Mouse (Mus musculus): ENCODE data around the gene Atp5g3. TPM values are rescaled to one million over a fixed set of nuclear protein-coding genes. Genes with fewer than 3 reads are reported as not detected.

Atp5g3 gene
- polyA plus RNA-seq (2015; fragmentation: Nextera tagmentation; extraction: Ambion mirVana): 1,200 and 1,339 TPM in 2 replicates

GRCm38 (mm10) chr2:73911175-73911700, at the start of gene Atp5g3:
Atp5g3 (minus strand) TSS chr2:73911326.
- Histone ChIP-seq H3K9me3 (ENCODE audit: control insufficient read depth, low read length) (no peaks in the 10 kb centered on the region; the same call in 1 of the 2 replicates), H3K4me3 (ENCODE audit: low read length) (peak within 1 kb of the TSS; percentile 99), H3K9ac (ENCODE audit: low read depth, low read length) (peak within 1 kb of the TSS; percentile 100), H3K36me3 (ENCODE audit: control insufficient read depth, insufficient read depth, low read length) (peaks cover 27% of the 10 kb centered on the region), H3K27me3 (replicated peaks; ENCODE audit: control insufficient read depth, insufficient read depth, low read length) (no peaks in the 10 kb centered on the region), H3K27ac (ENCODE audit: low read depth, low read length) (peak within 1 kb of the TSS; percentile 93), H3K4me2 (ENCODE audit: low read length) (peak within 1 kb of the TSS; percentile 70), H3K4me1 (ENCODE audit: control insufficient read depth, insufficient read depth, low read depth, low read length) (peaks cover 11% of the 10 kb centered on the region)
- under 1% methylated on average over 36 of the region's 38 CpGs for WGBS
- ATAC-seq: peak; percentile 96

GRCm38 (mm10) chr2:73958342-73958741, 47.2 kb upstream of the Atp5g3 start:
- 63% methylated on average over 6 of the region's 6 CpGs for WGBS
- Histone ChIP-seq H3K9me3 (ENCODE audit: control insufficient read depth, low read length) (no peaks in the 10 kb centered on the region), H3K9ac (ENCODE audit: low read depth, low read length) (no peak overlapping the region), H3K4me1 (ENCODE audit: control insufficient read depth, insufficient read depth, low read depth, low read length) (no peaks in the 10 kb centered on the region), H3K4me3 (ENCODE audit: low read length) (no peak overlapping the region), H3K27me3 (replicated peaks; ENCODE audit: control insufficient read depth, insufficient read depth, low read length) (no peaks in the 10 kb centered on the region), H3K4me2 (ENCODE audit: low read length) (no peak overlapping the region), H3K27ac (ENCODE audit: low read depth, low read length) (no peak overlapping the region), H3K36me3 (ENCODE audit: control insufficient read depth, insufficient read depth, low read length) (no peaks in the 10 kb centered on the region)
- no peak for ATAC-seq

GRCm38 (mm10) chr2:73953612-73954011, 42.5 kb upstream of the Atp5g3 start:
- H3K9ac ChIP-seq (ENCODE audit: low read depth, low read length): no peak overlapping the region
- WGBS: 86% methylated on average over 1 of the region's 1 CpGs
- no peaks in the 10 kb centered on the region for H3K36me3 ChIP-seq (ENCODE audit: control insufficient read depth, insufficient read depth, low read length)
- no peaks in the 10 kb centered on the region for H3K27me3 ChIP-seq (replicated peaks; ENCODE audit: control insufficient read depth, insufficient read depth, low read length)
- H3K9me3 ChIP-seq (ENCODE audit: control insufficient read depth, low read length): no peaks in the 10 kb centered on the region
- H3K4me3 ChIP-seq (ENCODE audit: low read length): no peak overlapping the region
- no peak overlapping the region for H3K4me2 ChIP-seq (ENCODE audit: low read length)
- H3K27ac ChIP-seq (ENCODE audit: low read depth, low read length): no peak overlapping the region
- no peak for ATAC-seq
- no peaks in the 10 kb centered on the region for H3K4me1 ChIP-seq (ENCODE audit: control insufficient read depth, insufficient read depth, low read depth, low read length)

- Histone ChIP-seq H3K4me2 (ENCODE audit: low read length) (no peak overlapping the region), H3K9me3 (ENCODE audit: control insufficient read depth, low read length) (no peaks in the 10 kb centered on the region), H3K9ac (ENCODE audit: low read depth, low read length) (no peak overlapping the region), H3K4me3 (ENCODE audit: low read length) (no peak overlapping the region), H3K4me1 (ENCODE audit: control insufficient read depth, insufficient read depth, low read depth, low read length) (no peaks in the 10 kb centered on the region), H3K27me3 (replicated peaks; ENCODE audit: control insufficient read depth, insufficient read depth, low read length) (no peaks in the 10 kb centered on the region; the same call in 1 of the 2 replicates), H3K27ac (ENCODE audit: low read depth, low read length) (no peak overlapping the region), H3K36me3 (ENCODE audit: control insufficient read depth, insufficient read depth, low read length) (no peaks in the 10 kb centered on the region)
- 55% methylated on average over 8 of the region's 8 CpGs for WGBS
- ATAC-seq: no peak
These were observed 41.6 kb upstream of the Atp5g3 start for GRCm38 (mm10) chr2:73952597-73953219.

GRCm38 (mm10) chr2:73947360-73947759, 36.2 kb upstream of the Atp5g3 start:
- Histone ChIP-seq H3K9ac (ENCODE audit: low read depth, low read length) (no peak overlapping the region), H3K4me2 (ENCODE audit: low read length) (no peak overlapping the region), H3K27ac (ENCODE audit: low read depth, low read length) (no peak overlapping the region), H3K27me3 (replicated peaks; ENCODE audit: control insufficient read depth, insufficient read depth, low read length) (no peaks in the 10 kb centered on the region; the same call in 1 of the 2 replicates), H3K4me1 (ENCODE audit: control insufficient read depth, insufficient read depth, low read depth, low read length) (no peaks in the 10 kb centered on the region), H3K4me3 (ENCODE audit: low read length) (no peak overlapping the region), H3K9me3 (ENCODE audit: control insufficient read depth, low read length) (no peaks in the 10 kb centered on the region), H3K36me3 (ENCODE audit: control insufficient read depth, insufficient read depth, low read length) (no peaks in the 10 kb centered on the region)
- WGBS: 91% methylated on average over 2 of the region's 2 CpGs
- no peak for ATAC-seq

- no peak overlapping the region for H3K4me3 ChIP-seq (ENCODE audit: low read length)
These were observed 32.6 kb upstream of the Atp5g3 start for GRCm38 (mm10) chr2:73943735-73944134.

GRCm38 (mm10) chr2:73942844-73943243, 31.7 kb upstream of the Atp5g3 start:
- 90% methylated on average over 3 of the region's 3 CpGs for WGBS
- Histone ChIP-seq H3K4me2 (ENCODE audit: low read length) (no peak overlapping the region), H3K4me3 (ENCODE audit: low read length) (no peak overlapping the region), H3K27ac (ENCODE audit: low read depth, low read length) (no peak overlapping the region), H3K27me3 (replicated peaks; ENCODE audit: control insufficient read depth, insufficient read depth, low read length) (no peaks in the 10 kb centered on the region; the same call in 1 of the 2 replicates), H3K36me3 (ENCODE audit: control insufficient read depth, insufficient read depth, low read length) (no peaks in the 10 kb centered on the region), H3K4me1 (ENCODE audit: control insufficient read depth, insufficient read depth, low read depth, low read length) (no peaks in the 10 kb centered on the region), H3K9ac (ENCODE audit: low read depth, low read length) (no peak overlapping the region), H3K9me3 (ENCODE audit: control insufficient read depth, low read length) (no peaks in the 10 kb centered on the region)
- ATAC-seq: no peak

More at GRCm38 (mm10) chr2:73943735-73944134, 32.6 kb upstream of the Atp5g3 start:
- Histone ChIP-seq H3K9me3 (ENCODE audit: control insufficient read depth, low read length) (no peaks in the 10 kb centered on the region), H3K9ac (ENCODE audit: low read depth, low read length) (no peak overlapping the region), H3K27ac (ENCODE audit: low read depth, low read length) (no peak overlapping the region), H3K27me3 (replicated peaks; ENCODE audit: control insufficient read depth, insufficient read depth, low read length) (no peaks in the 10 kb centered on the region; the same call in 1 of the 2 replicates), H3K4me2 (ENCODE audit: low read length) (no peak overlapping the region), H3K36me3 (ENCODE audit: control insufficient read depth, insufficient read depth, low read length) (no peaks in the 10 kb centered on the region), H3K4me1 (ENCODE audit: control insufficient read depth, insufficient read depth, low read depth, low read length) (no peaks in the 10 kb centered on the region)
- WGBS: 91% methylated on average over 8 of the region's 8 CpGs
- no peak for ATAC-seq

- Histone ChIP-seq H3K27me3 (replicated peaks; ENCODE audit: control insufficient read depth, insufficient read depth, low read length) (no peaks in the 10 kb centered on the region), H3K36me3 (ENCODE audit: control insufficient read depth, insufficient read depth, low read length) (no peaks in the 10 kb centered on the region), H3K4me2 (ENCODE audit: low read length) (no peak overlapping the region), H3K4me3 (ENCODE audit: low read length) (no peak overlapping the region), H3K4me1 (ENCODE audit: control insufficient read depth, insufficient read depth, low read depth, low read length) (no peaks in the 10 kb centered on the region), H3K27ac (ENCODE audit: low read depth, low read length) (no peak overlapping the region), H3K9ac (ENCODE audit: low read depth, low read length) (no peak overlapping the region), H3K9me3 (ENCODE audit: control insufficient read depth, low read length) (no peaks in the 10 kb centered on the region)
- 47% methylated on average over 1 of the region's 1 CpGs for WGBS
- ATAC-seq: no peak
These were observed 30.2 kb upstream of the Atp5g3 start for GRCm38 (mm10) chr2:73941281-73941680.

GRCm38 (mm10) chr2:73940471-73940870, 29.3 kb upstream of the Atp5g3 start:
- Histone ChIP-seq H3K27ac (ENCODE audit: low read depth, low read length) (no peak overlapping the region), H3K9ac (ENCODE audit: low read depth, low read length) (no peak overlapping the region), H3K4me1 (ENCODE audit: control insufficient read depth, insufficient read depth, low read depth, low read length) (no peaks in the 10 kb centered on the region), H3K9me3 (ENCODE audit: control insufficient read depth, low read length) (no peaks in the 10 kb centered on the region), H3K4me2 (ENCODE audit: low read length) (no peak overlapping the region), H3K36me3 (ENCODE audit: control insufficient read depth, insufficient read depth, low read length) (no peaks in the 10 kb centered on the region), H3K4me3 (ENCODE audit: low read length) (no peak overlapping the region), H3K27me3 (replicated peaks; ENCODE audit: control insufficient read depth, insufficient read depth, low read length) (no peaks in the 10 kb centered on the region)
- WGBS: 76% methylated on average over 7 of the region's 7 CpGs
- no peak for ATAC-seq

All from hindbrain, embryonic 16.5 days (tissue).